Mouse (Mus musculus) neural tube, embryonic 15.5 days (tissue): ENCODE data around the gene Anxa9. TPM values are rescaled to one million over a fixed set of nuclear protein-coding genes. Genes with fewer than 3 reads are reported as not detected.

Source experiments
- ATAC-seq: fragments of 200-750 bp; cut with Nextera tagmentation; 2 replicates; pipeline ENCODE4 v1.8.0; 2017; ENCODE audit warnings: mild to moderate bottlenecking, moderate TSS enrichment, moderate library complexity; ENCODE audit not compliant: low FRiP score
- H3K27ac ChIP-seq: fragments of 300-500 bp; sonication (generic); replicated peaks from 2 replicates; pipeline ENCODE4 v1.5.1; 2015; ENCODE audit warnings: mild to moderate bottlenecking, inconsistent platforms
- H3K27me3 ChIP-seq: fragments of 300-500 bp; sonication (generic); replicated peaks from 2 replicates; pipeline ENCODE4 v1.6.1; 2015; ENCODE audit warnings: inconsistent platforms
- H3K36me3 ChIP-seq: fragments of 300-500 bp; sonication (generic); 2 replicates; pipeline ENCODE4 v1.6.1; 2015; ENCODE audit warnings: inconsistent platforms
- H3K4me1 ChIP-seq: fragments of 300-500 bp; sonication (generic); 2 replicates; pipeline ENCODE4 v1.6.1; 2015; ENCODE audit warnings: inconsistent platforms
- H3K4me2 ChIP-seq: fragments of 300-500 bp; sonication (generic); 2 replicates; pipeline ENCODE4 v1.6.1; 2015; ENCODE audit warnings: inconsistent platforms, mild to moderate bottlenecking, moderate library complexity
- H3K4me3 ChIP-seq: fragments of 300-500 bp; sonication (generic); replicated peaks from 2 replicates; pipeline ENCODE4 v1.5.1; 2015; ENCODE audit warnings: mild to moderate bottlenecking, inconsistent platforms
- H3K9ac ChIP-seq: fragments of 300-500 bp; sonication (generic); replicated peaks from 2 replicates; pipeline ENCODE4 v1.6.1; 2015; ENCODE audit warnings: mild to moderate bottlenecking, inconsistent platforms
- H3K9me3 ChIP-seq: fragments of 300-500 bp; sonication (generic); replicated peaks from 2 replicates; pipeline ENCODE4 v1.6.1; 2016; ENCODE audit warnings: inconsistent platforms
- WGBS: fragments of 180-500 bp; shearing (Covaris S2); methylation state at CpG from one replicate; pipeline ENCODE4 v1.1.7; 2015; ENCODE audit warnings: mixed read lengths; 5-methylcytosine and 5-hydroxymethylcytosine counted together
- polyA plus RNA-seq: library from polyadenylated mRNA; unstranded; fragments of >200 nt; fragmentation: Nextera tagmentation; extraction: Ambion mirVana; gene quantifications from 2 replicates; pipeline ENCODE4 v1.2.1, GENCODE M21; 2015

The Anxa9 gene
- polyA plus RNA-seq, 1 experiment from 2014 or later = 0.40 TPM

DNA sequence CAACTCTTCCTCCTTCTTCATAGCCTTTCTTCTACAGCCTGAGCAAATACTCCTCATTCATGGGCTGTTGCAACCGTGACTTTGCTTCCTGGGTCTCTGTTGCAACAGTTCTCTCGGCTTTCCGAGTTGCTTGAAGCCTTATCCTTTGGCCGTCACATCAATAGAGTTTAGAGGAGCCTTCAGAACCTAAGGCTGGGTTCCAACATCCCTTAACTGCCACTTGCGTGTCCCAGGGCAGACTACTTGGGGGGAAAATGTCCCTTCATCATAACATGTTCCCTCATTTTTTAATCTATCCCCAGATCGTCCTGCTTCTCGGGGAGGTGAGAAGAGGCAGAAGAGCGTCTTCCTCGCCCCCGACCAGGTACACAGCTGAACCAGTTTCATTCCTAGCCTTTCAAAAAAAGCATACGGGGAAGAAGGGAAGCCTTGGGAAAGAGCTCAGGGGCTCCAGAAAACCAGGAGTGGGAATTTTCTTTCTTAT, 24.6 kb downstream of the Anxa9 start:
- peak overlapping the region; percentile 56 for H3K4me3 ChIP-seq
- peak overlapping the region; percentile 76 for H3K4me2 ChIP-seq
- H3K4me1 ChIP-seq = peaks cover 36% of the 10 kb centered on the region
- peak overlapping the region; percentile 60 for H3K9ac ChIP-seq
- 0 out of 2 replicates have a peak, but pooled peaks cover under 1% of the 10 kb centered on the region for H3K36me3 ChIP-seq
- no peaks in the 10 kb centered on the region for H3K27me3 ChIP-seq
- WGBS = 0% methylated on average over 11 of the region's 11 CpGs
- ATAC-seq = peak; percentile 13; the same call in 1 of the 2 replicates
- H3K9me3 ChIP-seq = no peaks in the 10 kb centered on the region
- peak overlapping the region; percentile 86 for H3K27ac ChIP-seq

GRCm38 (mm10) chr3:95281216-95282126, 25.5 kb downstream of the Anxa9 start, which contains the start of the genes Mindy1 and Prune1:
TSS of gene Mindy1 (plus strand) at chr3:95281345.
TSS of gene Prune1 (minus strand) at chr3:95282076.
- peak within 1 kb of the TSS; percentile 86 for H3K27ac ChIP-seq
- H3K27me3 ChIP-seq = no peaks in the 10 kb centered on the region
- WGBS = under 1% methylated on average over 53 of the region's 53 CpGs
- no peaks in the 10 kb centered on the region for H3K9me3 ChIP-seq
- H3K4me2 ChIP-seq = peak within 1 kb of the TSS; percentile 76
- peak within 1 kb of the TSS; percentile 59 for H3K4me3 ChIP-seq
- peaks cover 36% of the 10 kb centered on the region for H3K4me1 ChIP-seq
- peak within 1 kb of the TSS; percentile 75 for H3K9ac ChIP-seq
- no peaks in the 10 kb centered on the region for H3K36me3 ChIP-seq
- peak; percentile 90 for ATAC-seq

DNA sequence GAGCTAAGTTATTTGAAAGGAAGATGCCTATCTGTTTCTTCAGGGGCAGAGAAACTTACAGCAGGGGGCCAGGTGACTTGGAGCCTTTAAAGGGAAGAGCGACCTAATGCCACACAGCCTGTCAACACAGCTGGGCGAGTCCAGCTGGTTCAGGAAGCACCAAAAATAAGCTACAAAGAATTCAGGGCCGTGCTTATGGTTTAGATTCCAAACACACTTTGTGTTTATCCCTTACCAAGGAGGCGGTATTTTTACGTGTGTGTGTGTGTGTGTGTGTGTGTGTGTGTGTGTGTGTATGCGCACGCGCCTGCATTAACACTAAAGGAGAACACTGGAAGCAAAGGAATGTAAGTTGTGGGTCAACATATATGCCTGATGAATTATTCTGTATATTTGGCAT, 26.2 kb downstream of the Anxa9 start:
- WGBS = 19% methylated on average over 8 of the region's 8 CpGs

GRCm38 (mm10) chr3:95277149-95277551, 29.8 kb downstream of the Anxa9 start:
- Histone ChIP-seq H3K4me1 (peaks cover 12% of the 10 kb centered on the region), H3K4me3 (no peak overlapping the region), H3K9ac (no peak overlapping the region), H3K27me3 (no peaks in the 10 kb centered on the region), H3K36me3 (no peaks in the 10 kb centered on the region), H3K9me3 (no peaks in the 10 kb centered on the region), H3K4me2 (no peak overlapping the region), H3K27ac (no peak overlapping the region)
- 92% methylated on average over 1 of the region's 1 CpGs for WGBS
- no peak for ATAC-seq

More for the DNA sequence above, 26.2 kb downstream of the Anxa9 start:
- Histone ChIP-seq H3K4me2 (peak overlapping the region; percentile 76), H3K9me3 (no peaks in the 10 kb centered on the region), H3K4me3 (peak overlapping the region; percentile 59), H3K27me3 (no peaks in the 10 kb centered on the region), H3K4me1 (peaks cover 36% of the 10 kb centered on the region), H3K36me3 (no peaks in the 10 kb centered on the region), H3K27ac (peak overlapping the region; percentile 86), H3K9ac (peak overlapping the region; percentile 75)
- no peak for ATAC-seq

GRCm38 (mm10) chr3:95276428-95276934, 30.5 kb downstream of the Anxa9 start:
- WGBS = 86% methylated on average over 5 of the region's 5 CpGs
- no peaks in the 10 kb centered on the region for H3K36me3 ChIP-seq
- ATAC-seq = no peak

DNA sequence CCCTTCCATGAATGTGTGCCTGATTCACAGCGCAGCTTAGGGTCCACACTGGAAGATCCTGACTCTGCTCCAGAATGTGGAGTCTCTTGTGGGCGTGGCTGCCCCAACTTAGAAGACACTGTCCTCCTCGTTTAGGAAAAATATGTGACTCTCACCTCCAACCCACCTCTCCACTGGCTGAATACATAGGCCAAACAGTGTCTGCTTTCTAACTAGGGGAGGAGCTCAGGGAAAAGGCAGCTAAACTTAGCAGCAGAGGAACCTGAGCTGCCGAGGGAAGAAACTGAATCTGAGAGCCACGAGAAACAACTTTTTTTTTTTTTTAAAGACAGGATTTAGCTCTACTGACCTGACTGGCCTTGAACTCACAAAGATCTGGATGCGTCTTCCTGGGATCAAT, 31.8 kb downstream of the Anxa9 start:
- H3K4me1 ChIP-seq = peaks cover 6% of the 10 kb centered on the region
- H3K9ac ChIP-seq = no peak overlapping the region
- no peak overlapping the region for H3K4me2 ChIP-seq
- 84% methylated on average over 6 of the region's 6 CpGs for WGBS
- no peaks in the 10 kb centered on the region for H3K36me3 ChIP-seq
- no peaks in the 10 kb centered on the region for H3K27me3 ChIP-seq
- H3K27ac ChIP-seq = no peak overlapping the region
- ATAC-seq = no peak
- no peaks in the 10 kb centered on the region for H3K9me3 ChIP-seq
- H3K4me3 ChIP-seq = no peak overlapping the region

More at GRCm38 (mm10) chr3:95276428-95276934, 30.5 kb downstream of the Anxa9 start:
- no peak overlapping the region for H3K9ac ChIP-seq
- no peak overlapping the region for H3K4me2 ChIP-seq
- H3K4me3 ChIP-seq = no peak overlapping the region
- no peaks in the 10 kb centered on the region for H3K27me3 ChIP-seq
- H3K9me3 ChIP-seq = no peaks in the 10 kb centered on the region
- H3K27ac ChIP-seq = no peak overlapping the region
- H3K4me1 ChIP-seq = peaks cover 12% of the 10 kb centered on the region

DNA sequence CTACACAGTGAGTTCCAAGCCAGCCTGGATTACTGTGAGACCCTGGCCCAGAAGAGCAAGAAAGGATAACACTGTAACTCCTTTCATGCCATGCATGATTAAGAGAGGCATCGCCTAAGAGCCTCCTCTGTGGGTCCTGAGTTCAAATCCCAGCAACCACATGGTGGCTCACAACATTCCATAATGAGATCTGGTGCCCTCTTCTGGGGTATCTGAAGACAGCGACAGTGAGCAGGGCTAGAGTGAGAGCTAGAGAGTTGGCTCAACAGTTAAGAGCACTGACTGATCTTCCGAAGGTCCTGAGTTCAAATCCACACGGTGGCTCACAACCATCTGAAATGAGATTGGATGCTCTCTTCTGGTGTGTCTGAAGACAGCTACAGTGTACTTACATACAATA, 32.5 kb downstream of the Anxa9 start:
- no peak for ATAC-seq
- H3K9ac ChIP-seq = no peak overlapping the region
- WGBS = 92% methylated on average over 4 of the region's 4 CpGs

DNA sequence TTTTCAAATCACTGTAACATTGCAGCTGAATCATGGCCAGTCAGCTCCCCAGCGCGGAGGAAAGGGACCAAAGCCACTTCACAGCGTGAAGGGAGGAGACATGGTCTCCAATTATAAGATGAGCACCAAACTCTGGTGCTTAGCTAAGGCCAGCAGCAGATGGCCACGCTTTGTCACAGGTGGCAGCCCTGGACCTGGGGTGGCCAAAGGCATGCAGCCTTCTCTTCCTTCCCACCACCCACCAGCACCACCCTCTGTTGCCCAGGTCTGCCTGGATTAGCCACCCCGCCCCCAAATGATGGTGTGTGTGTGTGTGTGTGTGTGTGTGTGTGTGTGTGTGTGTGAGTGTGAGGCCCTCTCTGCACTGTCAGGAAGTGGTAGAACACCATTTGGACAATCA, 33.5 kb downstream of the Anxa9 start:
- Histone ChIP-seq H3K9ac (no peak overlapping the region), H3K36me3 (peaks cover 5% of the 10 kb centered on the region; the same call in 1 of the 2 replicates), H3K4me1 (no peaks in the 10 kb centered on the region; the same call in 1 of the 2 replicates), H3K4me2 (no peak overlapping the region), H3K27me3 (no peaks in the 10 kb centered on the region), H3K9me3 (no peaks in the 10 kb centered on the region), H3K4me3 (no peak overlapping the region), H3K27ac (no peak overlapping the region)
- ATAC-seq = no peak
- WGBS = 93% methylated on average over 5 of the region's 5 CpGs

More for the DNA sequence above, 32.5 kb downstream of the Anxa9 start:
- Histone ChIP-seq H3K4me3 (no peak overlapping the region), H3K9me3 (no peaks in the 10 kb centered on the region), H3K27me3 (no peaks in the 10 kb centered on the region), H3K27ac (no peak overlapping the region), H3K4me2 (no peak overlapping the region), H3K36me3 (no peaks in the 10 kb centered on the region; the same call in 1 of the 2 replicates), H3K4me1 (no peaks in the 10 kb centered on the region; the same call in 1 of the 2 replicates)

GRCm38 (mm10) chr3:95270766-95271364, 36.1 kb downstream of the Anxa9 start:
- H3K4me3 ChIP-seq = no peak overlapping the region
- peaks cover 27% of the 10 kb centered on the region for H3K36me3 ChIP-seq
- no peak for ATAC-seq
- no peaks in the 10 kb centered on the region for H3K4me1 ChIP-seq
- no peak overlapping the region for H3K27ac ChIP-seq
- no peaks in the 10 kb centered on the region for H3K9me3 ChIP-seq
- H3K9ac ChIP-seq = no peak overlapping the region
- H3K27me3 ChIP-seq = no peaks in the 10 kb centered on the region
- H3K4me2 ChIP-seq = no peak overlapping the region
- 83% methylated on average over 12 of the region's 12 CpGs for WGBS

GRCm38 (mm10) chr3:95269789-95270188, 37.2 kb downstream of the Anxa9 start:
- no peak overlapping the region for H3K4me3 ChIP-seq
- H3K27me3 ChIP-seq = no peaks in the 10 kb centered on the region
- H3K4me1 ChIP-seq = no peaks in the 10 kb centered on the region
- ATAC-seq = no peak
- H3K9me3 ChIP-seq = no peaks in the 10 kb centered on the region
- H3K27ac ChIP-seq = no peak overlapping the region
- no peak overlapping the region for H3K4me2 ChIP-seq
- peaks cover 35% of the 10 kb centered on the region for H3K36me3 ChIP-seq
- WGBS = 86% methylated on average over 5 of the region's 5 CpGs
- no peak overlapping the region for H3K9ac ChIP-seq

DNA sequence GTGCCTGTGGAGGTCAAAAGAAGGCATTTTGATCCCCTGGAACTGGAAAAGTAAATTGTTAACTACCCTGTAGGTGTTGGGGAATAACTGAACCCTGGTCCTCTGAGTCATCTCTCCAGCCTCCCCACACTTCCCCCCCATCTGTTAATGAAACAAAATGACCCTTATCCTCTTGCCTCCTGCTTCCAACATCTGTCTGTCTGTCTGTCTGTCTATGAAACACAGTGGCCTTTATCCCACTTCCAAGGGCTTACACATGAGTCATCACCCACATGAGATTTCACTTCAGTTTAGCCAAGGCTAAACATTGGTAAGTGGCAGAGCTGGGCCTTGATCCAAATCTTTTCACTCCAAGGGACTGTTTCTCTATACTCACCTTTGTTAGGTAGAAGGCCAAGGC, 39.1 kb downstream of the Anxa9 start:
- no peaks in the 10 kb centered on the region for H3K4me1 ChIP-seq
- H3K4me2 ChIP-seq = no peak overlapping the region
- H3K9me3 ChIP-seq = no peaks in the 10 kb centered on the region
- no peak overlapping the region for H3K9ac ChIP-seq
- H3K4me3 ChIP-seq = no peak overlapping the region
- peaks cover 47% of the 10 kb centered on the region for H3K36me3 ChIP-seq
- ATAC-seq = no peak
- H3K27ac ChIP-seq = no peak overlapping the region
- H3K27me3 ChIP-seq = no peaks in the 10 kb centered on the region
